Mouse (Mus musculus) heart, embryonic 13.5 days (tissue): ENCODE measurements around the gene Naa40. TPM values are rescaled to one million over a fixed set of nuclear protein-coding genes. Genes with fewer than 3 reads are reported as not detected.

Experiments
- ATAC-seq: fragments of 200-750 bp; cut with Nextera tagmentation; 2 replicates; pipeline ENCODE4 v1.8.0; 2017; ENCODE audit warnings: moderate TSS enrichment; ENCODE audit not compliant: insufficient number of reproducible peaks, low FRiP score, low TSS enrichment; ENCODE audit errors: extremely low read depth
- H3K27ac ChIP-seq: fragments of 300-500 bp; sonication (generic); replicated peaks from 2 replicates; pipeline ENCODE4 v1.5.1; 2015; ENCODE audit warnings: moderate library complexity, mild to moderate bottlenecking, inconsistent platforms
- H3K27me3 ChIP-seq: fragments of 300-500 bp; sonication (generic); replicated peaks from 2 replicates; pipeline ENCODE4 v1.6.1; 2015; ENCODE audit warnings: mild to moderate bottlenecking, inconsistent platforms
- H3K36me3 ChIP-seq: fragments of 300-500 bp; sonication (generic); 2 replicates; pipeline ENCODE4 v1.6.1; 2015; ENCODE audit warnings: mild to moderate bottlenecking, inconsistent platforms
- H3K4me1 ChIP-seq: fragments of 300-500 bp; sonication (generic); 2 replicates; pipeline ENCODE4 v1.6.1; 2015; ENCODE audit warnings: inconsistent platforms
- H3K4me2 ChIP-seq: fragments of 300-500 bp; sonication (generic); 2 replicates; pipeline ENCODE4 v1.6.1; 2015; ENCODE audit warnings: inconsistent platforms, mild to moderate bottlenecking, moderate library complexity
- H3K4me3 ChIP-seq: fragments of 300-500 bp; sonication (generic); 2 replicates; pipeline ENCODE4 v1.5.1; 2015; ENCODE audit warnings: moderate library complexity, mild to moderate bottlenecking, inconsistent platforms
- H3K9ac ChIP-seq: fragments of 300-500 bp; sonication (generic); 2 replicates; pipeline ENCODE4 v1.6.1; 2015; ENCODE audit warnings: inconsistent platforms, mild to moderate bottlenecking, moderate library complexity
- H3K9me3 ChIP-seq: fragments of 300-500 bp; sonication (generic); 2 replicates; pipeline ENCODE4 v1.6.1; 2016; ENCODE audit warnings: inconsistent platforms
- WGBS: fragments of 180-500 bp; shearing (Covaris S2); methylation state at CpG from one replicate; pipeline ENCODE4 v1.1.7; 2015; ENCODE audit warnings: mixed read lengths; 5-methylcytosine and 5-hydroxymethylcytosine counted together
- polyA plus RNA-seq: library from polyadenylated mRNA; unstranded; fragments of >200 nt; fragmentation: Nextera tagmentation; extraction: Ambion mirVana; gene quantifications from 2 replicates; pipeline ENCODE4 v1.2.1, GENCODE M21; 2015

Naa40 gene
- polyA plus RNA-seq: 51.0 and 52.1 TPM in 2 replicates

- peaks cover 30% of the 10 kb centered on the region for H3K36me3 ChIP-seq
Measured at GRCm38 (mm10) chr19:7240782-7241690, at the start of gene Naa40. Naa40 (minus strand) TSS chr19:7241183.

GRCm38 (mm10) chr19:7289767-7290166, 48.8 kb upstream of the Naa40 start:
- H3K9ac ChIP-seq: no peak overlapping the region
- no peak overlapping the region for H3K4me3 ChIP-seq
- peaks cover 47% of the 10 kb centered on the region for H3K4me1 ChIP-seq
- H3K27me3 ChIP-seq: no peaks in the 10 kb centered on the region
- H3K27ac ChIP-seq: no peak overlapping the region
- no peak overlapping the region for H3K4me2 ChIP-seq
- ATAC-seq: no peak
- WGBS: 21% methylated on average over 2 of the region's 2 CpGs
- H3K36me3 ChIP-seq: peaks cover 51% of the 10 kb centered on the region
- no peaks in the 10 kb centered on the region for H3K9me3 ChIP-seq

More at GRCm38 (mm10) chr19:7240782-7241690, at the start of gene Naa40:
- ATAC-seq: peak; percentile 92
- Histone ChIP-seq H3K27ac (peak within 1 kb of the TSS; percentile 90), H3K9ac (peak within 1 kb of the TSS; percentile 96), H3K4me3 (peak within 1 kb of the TSS; percentile 65), H3K4me1 (peaks cover 27% of the 10 kb centered on the region), H3K9me3 (no peaks in the 10 kb centered on the region), H3K4me2 (peak within 1 kb of the TSS; percentile 91), H3K27me3 (no peaks in the 10 kb centered on the region)
- under 1% methylated on average over 80 of the region's 80 CpGs for WGBS

- Histone ChIP-seq H3K4me2 (no peak overlapping the region), H3K4me3 (no peak overlapping the region), H3K27ac (no peak overlapping the region), H3K9ac (no peak overlapping the region), H3K9me3 (no peaks in the 10 kb centered on the region), H3K36me3 (peaks cover 66% of the 10 kb centered on the region), H3K4me1 (peaks cover 33% of the 10 kb centered on the region), H3K27me3 (no peaks in the 10 kb centered on the region)
- ATAC-seq: no peak
- 88% methylated on average over 3 of the region's 3 CpGs for WGBS
Measured at GRCm38 (mm10) chr19:7288288-7288687, 47.3 kb upstream of the Naa40 start.

- H3K4me2 ChIP-seq: no peak overlapping the region
- H3K4me3 ChIP-seq: no peak overlapping the region
- H3K27ac ChIP-seq: no peak overlapping the region
- peaks cover 17% of the 10 kb centered on the region for H3K4me1 ChIP-seq
- no peaks in the 10 kb centered on the region for H3K9me3 ChIP-seq
- H3K9ac ChIP-seq: no peak overlapping the region
- 81% methylated on average over 12 of the region's 12 CpGs for WGBS
- no peak for ATAC-seq
- no peaks in the 10 kb centered on the region for H3K27me3 ChIP-seq
- H3K36me3 ChIP-seq: peaks cover 81% of the 10 kb centered on the region
Measured at GRCm38 (mm10) chr19:7286563-7287315, 45.8 kb upstream of the Naa40 start.

- Histone ChIP-seq H3K9me3 (no peaks in the 10 kb centered on the region), H3K4me2 (no peak overlapping the region), H3K4me1 (peaks cover 27% of the 10 kb centered on the region), H3K4me3 (no peak overlapping the region), H3K36me3 (peaks cover 99% of the 10 kb centered on the region), H3K27ac (no peak overlapping the region), H3K27me3 (no peaks in the 10 kb centered on the region), H3K9ac (peak overlapping the region; percentile 37; the same call in 1 of the 2 replicates)
- 87% methylated on average over 18 of the region's 18 CpGs for WGBS
- ATAC-seq: no peak
Measured at GRCm38 (mm10) chr19:7280557-7281330, 39.8 kb upstream of the Naa40 start.

GRCm38 (mm10) chr19:7279114-7279513, 38.1 kb upstream of the Naa40 start:
- H3K4me2 ChIP-seq: no peak overlapping the region
- no peaks in the 10 kb centered on the region for H3K27me3 ChIP-seq
- no peaks in the 10 kb centered on the region for H3K9me3 ChIP-seq
- H3K27ac ChIP-seq: no peak overlapping the region
- 40% methylated on average over 6 of the region's 6 CpGs for WGBS
- no peak overlapping the region for H3K4me3 ChIP-seq
- H3K4me1 ChIP-seq: peaks cover 43% of the 10 kb centered on the region
- peaks cover 99% of the 10 kb centered on the region for H3K36me3 ChIP-seq
- ATAC-seq: no peak
- peak overlapping the region; percentile 44; the same call in 1 of the 2 replicates for H3K9ac ChIP-seq

GRCm38 (mm10) chr19:7278200-7278906, 37.4 kb upstream of the Naa40 start:
- Histone ChIP-seq H3K36me3 (peaks cover 99% of the 10 kb centered on the region), H3K27ac (no peak overlapping the region), H3K9me3 (0 out of 2 replicates have a peak, but pooled peaks cover 3% of the 10 kb centered on the region), H3K4me1 (peaks cover 43% of the 10 kb centered on the region), H3K4me2 (no peak overlapping the region), H3K27me3 (no peaks in the 10 kb centered on the region), H3K9ac (peak overlapping the region; percentile 44; the same call in 1 of the 2 replicates), H3K4me3 (no peak overlapping the region)
- ATAC-seq: no peak
- 82% methylated on average over 6 of the region's 6 CpGs for WGBS

- no peaks in the 10 kb centered on the region for H3K27me3 ChIP-seq
- no peak overlapping the region for H3K4me3 ChIP-seq
- H3K36me3 ChIP-seq: peaks cover 99% of the 10 kb centered on the region
- WGBS: 76% methylated on average over 7 of the region's 7 CpGs
- H3K27ac ChIP-seq: no peak overlapping the region
- no peak for ATAC-seq
- H3K9me3 ChIP-seq: 0 out of 2 replicates have a peak, but pooled peaks cover 4% of the 10 kb centered on the region
- H3K9ac ChIP-seq: peak overlapping the region; percentile 59; the same call in 1 of the 2 replicates
- H3K4me2 ChIP-seq: no peak overlapping the region
- H3K4me1 ChIP-seq: peaks cover 43% of the 10 kb centered on the region
Measured at GRCm38 (mm10) chr19:7276796-7277195, 35.8 kb upstream of the Naa40 start.

- Histone ChIP-seq H3K27me3 (no peaks in the 10 kb centered on the region), H3K4me3 (no peak overlapping the region), H3K9me3 (0 out of 2 replicates have a peak, but pooled peaks cover 4% of the 10 kb centered on the region), H3K36me3 (peaks cover 99% of the 10 kb centered on the region), H3K4me1 (peaks cover 43% of the 10 kb centered on the region), H3K9ac (peak overlapping the region; percentile 59), H3K4me2 (no peak overlapping the region), H3K27ac (peak overlapping the region; percentile 30)
- 63% methylated on average over 7 of the region's 7 CpGs for WGBS
- ATAC-seq: no peak
Measured at GRCm38 (mm10) chr19:7276053-7276659, 35.2 kb upstream of the Naa40 start.
